Mouse (Mus musculus) ES-E14 (cell line): ENCODE results near the gene R3hdm1.

Experiments
- CHD2 ChIP-seq: IDR thresholded peaks from 2 replicates; pipeline ENCODE4 v1.6.1; 2014; ENCODE audit warnings: mild to moderate bottlenecking, low read depth, low read length, inconsistent platforms
- MAFK ChIP-seq: IDR thresholded peaks from 2 replicates; pipeline ENCODE4 v1.6.1; 2014; ENCODE audit warnings: mild to moderate bottlenecking, low read depth, low read length, inconsistent platforms; ENCODE audit not compliant: insufficient read depth

DNA sequence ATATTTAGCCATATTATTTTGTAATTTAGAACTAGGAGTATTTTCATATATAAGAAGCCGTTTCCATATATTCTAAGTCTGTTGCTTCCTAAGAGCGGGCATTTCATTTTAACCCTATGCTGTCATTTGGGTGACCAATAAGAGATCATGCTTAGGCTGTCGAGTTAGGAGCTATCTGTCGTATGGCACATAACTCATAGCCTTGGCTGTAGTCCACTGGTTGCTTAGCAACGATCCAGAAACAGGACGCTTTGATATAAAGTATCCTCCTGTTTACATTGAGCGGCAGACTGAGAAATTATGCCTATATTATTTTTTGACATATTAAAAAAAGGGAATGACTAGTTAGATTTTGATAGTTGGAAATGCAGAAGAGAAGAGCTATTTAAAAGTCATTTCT, 89.3 kb downstream of the R3hdm1 start:
- no peak for TF ChIP-seq MAFK
- no peak for TF ChIP-seq CHD2
